ENCODE assay signal across 8 mouse cellular contexts in the genomic region with DNA sequence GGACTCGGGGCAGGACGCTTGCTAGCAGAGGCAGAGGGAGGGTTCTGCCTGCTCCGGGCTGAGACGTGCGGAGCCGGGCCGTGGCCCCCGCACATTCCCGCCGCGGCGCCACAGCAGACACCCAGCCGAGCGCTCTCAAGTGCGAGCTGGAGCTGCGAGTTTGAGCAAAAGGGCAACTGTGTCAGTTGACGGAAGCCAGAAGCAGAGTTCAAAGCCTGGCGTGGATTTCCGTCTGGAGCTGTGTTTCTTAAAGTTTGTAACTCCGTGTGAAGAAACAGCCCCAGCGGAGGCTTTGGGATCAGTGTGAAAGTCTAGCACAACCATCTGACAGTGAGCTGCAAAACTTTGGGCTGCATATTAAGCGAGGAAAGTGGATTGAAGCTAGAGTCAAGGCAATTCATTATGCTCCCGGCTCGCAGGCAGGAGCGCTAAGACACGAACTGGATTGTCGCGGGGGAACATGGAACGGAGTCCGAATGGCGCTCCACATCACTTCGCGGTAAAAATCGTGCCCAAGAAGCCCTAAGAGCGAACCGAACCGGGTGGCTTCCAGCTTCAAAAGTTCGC. TPM values are rescaled to one million over a fixed set of nuclear protein-coding genes. Genes with fewer than 3 reads are reported as not detected.
DNase-seq lines count a peak whose midpoint lies in the region; ATAC-seq lines count a peak whose summit lies in the region.

No protein-coding gene starts in this region.

- peak; percentile 19; the same call in 1 of the 2 replicates for ATAC-seq in hindbrain, embryonic 15.5 days (ENCODE audit: low FRiP score, low read depth)

- no peaks in the 10 kb centered on the region for H3K9me3 ChIP-seq in hindbrain, embryonic 15.5 days

- peak overlapping the region; percentile 49 for H3K4me3 ChIP-seq in hindbrain, embryonic 15.5 days

- under 1% methylated on average over 38 of the region's 38 CpGs for WGBS in hindbrain, embryonic 15.5 days

- H3K4me2 ChIP-seq in hindbrain, embryonic 15.5 days = peak overlapping the region; percentile 99

- peak; percentile 74 for DNase-seq in WW6 (ENCODE audit: low read depth, low spot score)
- DNase-seq in cerebellum, postnatal 36 days = peak; percentile 84 to 86
- DNase-seq in frontal cortex, postnatal 36 days (ENCODE audit: low spot score in 2 of 2) = peak; percentile 83 to 95
- peak; percentile 86 for DNase-seq in left cerebral cortex, adult 11 months (ENCODE audit: low spot score)
- peak; percentile 93 for DNase-seq in lung, postnatal 4 days
- DNase-seq in retina, postnatal 7 days (ENCODE audit: low read depth, low spot score) = peak; percentile 73
- DNase-seq in urinary bladder, postnatal 14 days (ENCODE audit: low spot score) = peak; percentile 83

- no peaks in the 10 kb centered on the region for H3K36me3 ChIP-seq in hindbrain, embryonic 15.5 days

- peaks cover 19% of the 10 kb centered on the region for H3K4me1 ChIP-seq in hindbrain, embryonic 15.5 days (replicated peaks)

- H3K27ac ChIP-seq in hindbrain, embryonic 15.5 days (replicated peaks) = peak overlapping the region; percentile 95

- H3K27me3 ChIP-seq in hindbrain, embryonic 15.5 days = no peaks in the 10 kb centered on the region

- H3K9ac ChIP-seq in hindbrain, embryonic 15.5 days = peak overlapping the region; percentile 58

RNA-seq across cellular contexts. Expression of gene Arid1a, which starts 0.8 kb away (rescaled TPM):
- 30.0 and 31.2 TPM in 2 replicates for polyA plus RNA-seq in hindbrain, embryonic 15.5 days (2015; fragmentation: Nextera tagmentation; extraction: Ambion mirVana)

Comparison
In these comparisons a context has a peak if more than half of its experiments do, and no peak if none do; other contexts are left out.
1. Peak in every context shown above with its lines: DNase-seq, ATAC-seq, H3K4me3 ChIP-seq and H3K27ac ChIP-seq.